Mouse (Mus musculus) kidney, embryonic 15.5 days (tissue): ENCODE measurements around the gene Zfp788. TPM values are rescaled to one million over a fixed set of nuclear protein-coding genes. Genes with fewer than 3 reads are reported as not detected.

Experiments
- polyA plus RNA-seq: library from polyadenylated mRNA; unstranded; fragments of >200 nt; fragmentation: Nextera tagmentation; extraction: Ambion mirVana; gene quantifications from 2 replicates; pipeline ENCODE4 v1.2.1, GENCODE M21; 2015

Gene Zfp788
- polyA plus RNA-seq, 1 experiment from 2014 or later, result 11.7 TPM

Other genes starting within 250 kb of the Zfp788 start
- 12.2 and 12.3 TPM in 2 replicates for gene AI987944, start 239.8 kb upstream of the Zfp788 start, polyA plus RNA-seq
- gene Vmn2r57, start 184.5 kb upstream of the Zfp788 start, polyA plus RNA-seq, result 0.16 and 0.24 TPM in 2 replicates
- gene Gm20449, start 133.8 kb upstream of the Zfp788 start, polyA plus RNA-seq, result 0.12 and 0.14 TPM in 2 replicates
- 10.9 and 12.6 TPM in 2 replicates for gene AW146154, start 133.3 kb upstream of the Zfp788 start, polyA plus RNA-seq
- 0.10 and 0.12 TPM in 2 replicates for gene Gm6871, start 59.5 kb upstream of the Zfp788 start, polyA plus RNA-seq
- gene 2610021A01Rik, start 34.0 kb upstream of the Zfp788 start, polyA plus RNA-seq, result 12.5 and 15.9 TPM in 2 replicates
- not detected in 2 replicates for gene Vmn2r58, start 239.5 kb downstream of the Zfp788 start, polyA plus RNA-seq